Mouse (Mus musculus): ENCODE data around the gene Dnpep. TPM values are rescaled to one million over a fixed set of nuclear protein-coding genes. Genes with fewer than 3 reads are reported as not detected.

Gene Dnpep
- polyA plus RNA-seq, 1 experiment from 2014 or later, result 157 TPM

DNA sequence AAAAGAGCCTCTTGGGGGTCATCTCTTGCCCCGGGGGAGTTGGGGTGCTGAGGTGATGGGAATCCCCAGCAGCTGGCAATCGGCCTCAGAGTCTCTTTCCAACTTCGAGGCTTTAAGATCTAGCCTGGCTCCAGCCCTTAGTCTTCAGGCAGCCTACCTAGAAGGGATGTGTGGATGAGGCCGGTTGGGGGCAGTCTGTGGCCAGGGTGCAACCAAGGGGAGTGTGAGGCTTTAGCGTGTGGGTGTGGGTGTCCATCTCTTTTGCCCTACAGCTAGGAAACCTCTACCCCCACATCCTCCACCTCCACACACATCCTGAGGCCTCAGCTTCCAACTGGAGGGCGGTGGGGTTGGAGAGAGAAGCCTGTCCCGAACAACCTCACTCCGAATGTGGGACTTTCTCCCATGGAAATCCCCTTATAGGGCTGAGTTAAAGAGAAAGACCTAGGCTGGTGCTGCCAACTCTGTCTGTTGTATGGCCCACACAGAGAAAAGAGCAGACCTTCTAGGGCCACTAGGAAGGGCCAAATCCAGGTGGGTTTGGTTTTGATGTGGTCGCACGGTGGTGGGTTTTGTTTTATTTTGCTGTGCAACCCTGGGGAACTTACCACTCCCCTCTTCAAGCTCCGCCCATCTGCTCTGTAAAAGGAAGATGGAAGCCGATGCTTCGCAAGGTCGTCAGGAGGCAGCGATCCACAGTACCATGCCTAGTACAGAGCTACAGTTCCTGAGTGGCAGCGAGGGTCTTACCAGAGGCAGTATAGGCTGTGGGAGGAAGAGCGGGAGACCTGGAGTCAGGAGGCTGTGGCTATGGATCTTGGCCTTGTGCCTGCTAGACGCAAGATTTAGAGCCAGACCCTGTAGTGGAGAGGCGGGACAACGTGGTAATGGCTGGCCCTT lies 27.5 kb upstream of the Dnpep start:
- no peak for DNase-seq (ENCODE audit: low spot score)
- Histone ChIP-seq H3K27ac (replicated peaks) (peak overlapping the region; percentile 83), H3K9me3 (replicated peaks) (no peaks in the 10 kb centered on the region), H3K4me3 (peak overlapping the region; percentile 33), H3K36me3 (no peaks in the 10 kb centered on the region), H3K27me3 (ENCODE audit: low read depth, poor library complexity, severe bottlenecking) (peaks cover 18% of the 10 kb centered on the region), H3K4me1 (peaks cover 53% of the 10 kb centered on the region)
- WGBS, result 24% methylated on average over 20 of the region's 20 CpGs

DNA sequence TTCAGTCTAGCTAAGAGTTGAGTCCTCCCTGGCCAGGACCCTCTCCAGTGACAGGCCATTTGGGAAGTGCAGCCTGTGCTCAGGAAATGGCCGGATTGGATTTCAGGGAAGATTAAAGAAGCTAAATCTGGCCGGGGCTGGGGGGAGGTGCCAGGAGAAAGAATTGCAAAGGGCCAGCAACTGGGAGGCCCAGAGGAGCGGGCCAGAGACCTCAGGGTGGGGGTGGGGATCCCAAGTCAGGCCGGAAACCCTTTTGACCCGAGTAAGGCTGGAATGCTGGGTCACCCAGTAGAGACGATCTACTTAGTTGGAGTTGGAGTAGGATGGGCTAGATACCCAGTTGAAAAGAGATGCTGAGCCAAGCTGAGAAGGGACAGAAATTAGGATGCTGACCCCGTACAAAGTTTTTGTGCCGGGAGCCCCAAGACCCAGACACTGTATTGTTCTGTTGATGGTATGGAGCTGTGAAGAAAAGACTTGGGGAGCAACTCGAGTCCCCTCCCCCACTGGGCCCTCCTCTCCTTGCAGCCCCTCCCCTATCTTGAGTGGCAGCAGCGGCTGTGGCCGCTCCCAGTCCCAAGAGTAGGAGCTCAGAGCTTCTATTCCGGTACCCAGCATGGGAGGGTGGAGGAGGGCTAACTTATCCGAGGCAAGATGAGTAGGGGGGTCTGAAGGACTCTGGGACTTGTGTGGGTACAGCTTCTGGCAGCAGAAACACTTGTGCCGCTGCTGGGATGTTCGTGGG lies 26.7 kb upstream of the Dnpep start:
- Histone ChIP-seq H3K9me3 (replicated peaks) (no peaks in the 10 kb centered on the region), H3K27me3 (ENCODE audit: low read depth, poor library complexity, severe bottlenecking) (peaks cover 22% of the 10 kb centered on the region), H3K36me3 (no peaks in the 10 kb centered on the region), H3K4me1 (peaks cover 55% of the 10 kb centered on the region), H3K27ac (replicated peaks) (peak overlapping the region; percentile 83), H3K4me3 (peak overlapping the region; percentile 33)
- WGBS, result 3% methylated on average over 15 of the region's 15 CpGs
- DNase-seq (ENCODE audit: low spot score), result peak; percentile 75

DNA sequence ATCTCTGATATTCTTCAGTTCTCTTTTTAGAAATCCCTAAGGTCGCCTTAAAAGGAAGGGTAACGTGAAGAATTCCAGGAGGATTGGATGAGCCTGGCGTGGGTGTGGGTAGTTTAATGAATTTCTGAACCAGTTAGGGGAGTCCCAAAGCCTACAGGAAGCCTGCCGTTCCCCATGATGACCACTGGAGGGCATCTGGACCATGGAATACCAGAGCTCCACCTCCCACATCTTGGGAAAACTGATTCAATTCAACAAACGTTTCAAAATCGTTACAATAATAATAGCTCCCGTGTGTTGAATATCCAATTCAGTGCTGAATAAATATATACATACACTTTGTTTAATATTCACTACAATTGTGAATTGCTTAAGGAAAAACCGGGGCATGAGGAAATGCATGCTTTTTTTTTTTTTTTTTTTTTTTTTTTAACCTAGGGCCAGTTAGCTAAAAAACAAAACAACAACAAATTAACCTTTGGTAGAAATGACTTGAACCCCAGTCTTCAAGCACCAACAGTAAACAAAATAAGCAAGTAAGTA lies 25.2 kb upstream of the Dnpep start:
- Histone ChIP-seq H3K27ac (replicated peaks) (no peak overlapping the region), H3K4me3 (no peak overlapping the region), H3K27me3 (ENCODE audit: low read depth, poor library complexity, severe bottlenecking) (peaks cover 28% of the 10 kb centered on the region), H3K9me3 (replicated peaks) (no peaks in the 10 kb centered on the region), H3K36me3 (no peaks in the 10 kb centered on the region), H3K4me1 (peaks cover 65% of the 10 kb centered on the region)
- peak; percentile 62 for DNase-seq (ENCODE audit: low spot score)
- WGBS, result 2% methylated on average over 8 of the region's 8 CpGs

DNA sequence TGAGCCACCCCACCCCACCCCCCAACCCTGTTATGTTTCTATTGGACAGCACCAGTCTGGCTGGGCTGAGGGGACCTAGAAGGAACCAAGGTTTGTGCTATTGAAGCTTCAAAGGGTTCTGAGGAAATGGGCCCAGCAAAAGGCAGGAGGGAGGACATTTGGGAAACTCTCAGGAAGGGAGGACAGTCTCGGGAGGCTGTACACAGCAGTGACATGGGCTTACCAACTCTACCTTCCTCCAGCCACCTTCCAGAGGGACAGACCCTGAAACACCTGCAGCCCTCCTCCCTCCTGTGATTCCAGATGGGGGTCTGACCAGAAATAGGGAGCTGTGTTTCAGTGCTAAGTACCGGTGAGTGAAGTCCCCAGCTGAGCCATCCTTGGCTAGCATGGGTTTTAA lies 22.7 kb upstream of the Dnpep start:
- no peak for DNase-seq (ENCODE audit: low spot score)
- peaks cover 65% of the 10 kb centered on the region for H3K4me1 ChIP-seq
- H3K27ac ChIP-seq (replicated peaks), result no peak overlapping the region
- WGBS, result 54% methylated on average over 2 of the region's 2 CpGs
- no peaks in the 10 kb centered on the region for H3K9me3 ChIP-seq (replicated peaks)
- no peak overlapping the region for H3K4me3 ChIP-seq
- peaks cover 20% of the 10 kb centered on the region for H3K27me3 ChIP-seq (ENCODE audit: low read depth, poor library complexity, severe bottlenecking)
- no peaks in the 10 kb centered on the region for H3K36me3 ChIP-seq

DNA sequence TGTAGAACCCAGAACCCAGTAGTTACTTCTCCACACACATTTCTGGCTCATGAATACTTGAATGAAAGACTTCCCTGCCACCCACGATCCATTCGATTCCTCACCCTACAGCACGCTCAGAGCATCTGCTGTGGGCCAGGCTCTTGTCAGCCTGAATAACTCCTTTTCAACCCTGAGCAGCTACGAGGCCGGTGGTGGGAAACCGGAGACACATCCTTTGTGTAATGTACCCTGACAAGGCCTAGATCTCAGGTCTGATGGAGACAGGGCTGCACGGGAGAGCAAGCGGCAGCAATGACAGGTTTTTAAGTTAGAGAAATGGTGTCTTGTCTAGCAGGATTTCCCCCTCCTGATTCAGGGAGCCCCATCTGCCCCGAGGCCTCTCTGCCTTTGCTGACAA lies 21.5 kb upstream of the Dnpep start:
- Histone ChIP-seq H3K4me3 (no peak overlapping the region), H3K27ac (replicated peaks) (peak overlapping the region; percentile 67), H3K9me3 (replicated peaks) (no peaks in the 10 kb centered on the region), H3K4me1 (peaks cover 53% of the 10 kb centered on the region), H3K27me3 (ENCODE audit: low read depth, poor library complexity, severe bottlenecking) (peaks cover 18% of the 10 kb centered on the region; the same call in 1 of the 2 replicates), H3K36me3 (no peaks in the 10 kb centered on the region)
- no peak for DNase-seq (ENCODE audit: low spot score)
- WGBS, result 58% methylated on average over 9 of the region's 9 CpGs

DNA sequence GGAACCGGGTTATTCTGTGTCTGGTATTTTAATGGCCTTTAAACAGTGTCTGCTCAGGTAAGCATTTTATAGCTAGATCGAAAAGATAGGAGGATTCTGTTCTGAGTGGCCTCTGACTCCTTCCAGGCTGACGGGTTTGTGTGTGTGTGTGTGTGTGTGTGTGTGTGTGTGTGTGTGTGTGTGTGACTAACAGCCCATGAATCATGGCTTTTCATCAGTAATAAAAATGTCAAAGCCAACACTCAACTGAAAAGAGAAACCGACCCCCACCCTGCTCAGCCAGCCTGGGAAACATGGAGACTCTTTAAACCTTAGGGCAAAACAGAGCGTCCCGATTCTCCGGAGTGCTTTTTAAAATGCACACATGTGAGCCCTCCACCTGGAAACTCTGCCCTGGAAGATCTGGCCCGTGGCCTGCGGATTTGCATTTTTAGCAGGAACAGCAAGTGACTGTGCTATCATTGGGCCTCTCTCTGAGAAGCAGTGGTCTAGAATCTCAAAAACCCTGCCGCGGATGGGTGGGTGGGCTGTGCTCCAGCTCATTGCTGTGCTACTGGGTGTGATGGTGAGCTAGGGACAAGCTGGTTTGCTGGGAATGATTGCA lies 20.4 kb upstream of the Dnpep start:
- Histone ChIP-seq H3K4me1 (peaks cover 42% of the 10 kb centered on the region), H3K27ac (replicated peaks) (peak overlapping the region; percentile 67)

DNA sequence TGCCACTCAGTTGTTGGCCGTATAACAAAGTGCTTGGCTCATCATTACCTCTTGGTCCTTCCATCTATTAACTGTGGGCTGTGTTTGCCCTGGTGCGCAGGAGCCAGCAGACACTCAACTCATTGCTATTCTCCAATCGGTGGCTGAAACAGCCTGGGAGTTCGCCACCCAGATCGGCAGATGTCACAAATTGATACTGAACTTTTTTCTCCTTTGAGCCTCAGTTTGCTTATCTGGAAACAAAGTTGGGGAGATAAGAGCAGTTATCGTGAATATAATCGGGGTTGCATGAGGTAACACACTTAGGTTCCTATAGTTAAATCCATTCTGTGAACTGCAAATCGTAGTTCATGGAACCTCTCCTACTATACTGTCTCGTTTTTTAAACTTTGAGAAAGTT lies 19.3 kb upstream of the Dnpep start:
- Histone ChIP-seq H3K4me3 (no peak overlapping the region), H3K4me1 (peaks cover 37% of the 10 kb centered on the region), H3K27me3 (ENCODE audit: low read depth, poor library complexity, severe bottlenecking) (peaks cover 14% of the 10 kb centered on the region; the same call in 1 of the 2 replicates), H3K36me3 (no peaks in the 10 kb centered on the region), H3K27ac (replicated peaks) (no peak overlapping the region), H3K9me3 (replicated peaks) (no peaks in the 10 kb centered on the region)
- 88% methylated on average over 9 of the region's 9 CpGs for WGBS
- no peak for DNase-seq (ENCODE audit: low spot score)

More for the DNA sequence above, 20.4 kb upstream of the Dnpep start:
- no peak overlapping the region for H3K4me3 ChIP-seq
- 41% methylated on average over 11 of the region's 11 CpGs for WGBS
- DNase-seq (ENCODE audit: low spot score), result no peak
- no peaks in the 10 kb centered on the region for H3K36me3 ChIP-seq
- no peaks in the 10 kb centered on the region for H3K9me3 ChIP-seq (replicated peaks)
- peaks cover 14% of the 10 kb centered on the region; the same call in 1 of the 2 replicates for H3K27me3 ChIP-seq (ENCODE audit: low read depth, poor library complexity, severe bottlenecking)

DNA sequence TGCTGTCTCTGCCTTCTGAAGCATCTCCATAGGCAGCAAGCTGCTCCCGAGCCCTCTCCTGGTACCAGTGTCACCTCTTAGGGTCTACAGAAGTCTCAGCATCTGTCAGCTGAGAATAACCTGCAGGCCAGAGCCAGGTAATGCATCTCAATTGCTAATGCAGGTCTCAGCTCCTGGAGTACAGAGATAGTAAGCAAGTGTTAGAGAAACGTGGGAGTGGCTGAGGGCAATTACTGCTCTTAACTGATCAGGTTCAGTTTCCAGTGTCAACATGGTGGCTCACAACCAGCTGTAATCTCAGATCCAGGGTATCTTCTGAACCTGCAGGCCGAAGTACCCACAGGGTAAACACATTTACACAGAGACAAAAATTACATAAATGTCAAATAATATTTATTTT lies 18.7 kb upstream of the Dnpep start:
- Histone ChIP-seq H3K9me3 (replicated peaks) (no peaks in the 10 kb centered on the region), H3K4me3 (no peak overlapping the region), H3K27ac (replicated peaks) (no peak overlapping the region), H3K27me3 (ENCODE audit: low read depth, poor library complexity, severe bottlenecking) (peaks cover 14% of the 10 kb centered on the region; the same call in 1 of the 2 replicates), H3K36me3 (no peaks in the 10 kb centered on the region), H3K4me1 (peaks cover 30% of the 10 kb centered on the region)
- 80% methylated on average over 3 of the region's 3 CpGs for WGBS
- DNase-seq (ENCODE audit: low spot score), result no peak

DNA sequence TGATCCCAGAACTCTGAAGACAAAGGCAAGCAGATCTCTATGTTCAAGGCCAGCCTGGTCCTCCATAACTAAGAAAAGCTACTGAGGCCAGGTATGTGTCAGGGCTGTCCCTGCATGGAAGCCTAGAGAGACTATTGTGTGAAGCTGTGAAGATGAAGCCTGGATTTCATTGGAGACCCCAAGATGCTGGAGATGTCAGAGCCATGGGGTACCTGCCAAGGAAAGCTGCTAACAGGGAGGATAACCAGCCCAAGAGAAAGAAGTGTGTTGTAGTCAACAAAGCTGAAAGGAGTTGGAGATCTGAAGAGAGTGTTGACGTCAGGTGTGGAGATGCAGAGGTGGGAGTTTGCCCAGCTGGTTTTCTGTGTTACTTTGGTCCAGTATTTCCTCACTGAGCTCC lies 13.5 kb upstream of the Dnpep start:
- H3K27ac ChIP-seq (replicated peaks), result no peak overlapping the region
- H3K36me3 ChIP-seq, result no peaks in the 10 kb centered on the region
- peaks cover 5% of the 10 kb centered on the region for H3K9me3 ChIP-seq (replicated peaks)
- no peaks in the 10 kb centered on the region for H3K4me1 ChIP-seq
- no peak overlapping the region for H3K4me3 ChIP-seq
- WGBS, result 79% methylated on average over 1 of the region's 1 CpGs
- no peak for DNase-seq (ENCODE audit: low spot score)
- no peaks in the 10 kb centered on the region for H3K27me3 ChIP-seq (ENCODE audit: low read depth, poor library complexity, severe bottlenecking)

DNA sequence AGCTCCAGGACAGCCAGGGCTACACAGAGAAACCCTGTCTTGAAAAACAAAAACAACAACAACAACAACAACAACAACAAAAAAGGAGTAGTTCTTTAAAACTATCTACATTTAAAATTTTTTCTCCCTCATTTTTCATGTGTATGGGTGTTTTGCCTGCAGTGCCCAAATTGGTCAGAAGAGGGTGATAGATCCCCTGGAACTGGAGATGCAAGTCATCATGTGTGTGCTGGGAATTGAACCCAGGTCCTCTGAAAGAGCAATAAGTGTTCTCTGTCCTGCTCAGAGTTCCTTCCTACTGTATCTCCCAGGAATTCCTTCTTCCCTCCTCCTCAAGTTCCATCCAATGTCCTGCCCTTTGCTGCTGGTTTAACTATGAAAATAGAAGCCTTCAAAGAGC lies 9.7 kb upstream of the Dnpep start:
- Histone ChIP-seq H3K36me3 (no peaks in the 10 kb centered on the region), H3K27ac (replicated peaks) (no peak overlapping the region), H3K9me3 (replicated peaks) (peaks cover 5% of the 10 kb centered on the region), H3K4me1 (no peaks in the 10 kb centered on the region), H3K4me3 (no peak overlapping the region), H3K27me3 (ENCODE audit: low read depth, poor library complexity, severe bottlenecking) (no peaks in the 10 kb centered on the region)
- no peak for DNase-seq (ENCODE audit: low spot score)

DNA sequence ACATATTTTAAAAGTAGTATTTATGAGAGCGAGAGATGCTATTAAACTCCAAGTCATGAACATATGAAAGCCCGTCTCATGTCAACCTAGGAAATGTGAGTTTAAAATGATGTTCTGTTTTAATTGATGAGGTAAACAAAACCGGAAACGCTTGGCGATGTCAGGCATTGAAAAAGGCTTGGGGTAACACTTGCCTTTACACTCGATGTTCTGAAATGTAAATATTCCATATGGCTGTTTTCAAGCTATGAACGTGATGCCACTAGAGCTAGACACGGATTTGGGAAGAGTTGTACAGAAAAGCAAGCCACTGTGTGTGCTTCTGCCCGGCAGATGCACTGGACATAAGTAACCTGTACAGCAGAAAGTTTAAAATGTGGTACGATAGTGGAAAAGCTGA lies 1.4 kb upstream of the Dnpep start:
- 91% methylated on average over 10 of the region's 10 CpGs for WGBS
- H3K36me3 ChIP-seq, result peaks cover 16% of the 10 kb centered on the region
- H3K4me3 ChIP-seq, result no peak overlapping the region
- H3K27me3 ChIP-seq (ENCODE audit: low read depth, poor library complexity, severe bottlenecking), result no peaks in the 10 kb centered on the region
- DNase-seq (ENCODE audit: low spot score), result no peak
- no peaks in the 10 kb centered on the region for H3K9me3 ChIP-seq (replicated peaks)
- H3K27ac ChIP-seq (replicated peaks), result no peak overlapping the region
- peaks cover 14% of the 10 kb centered on the region for H3K4me1 ChIP-seq

DNA sequence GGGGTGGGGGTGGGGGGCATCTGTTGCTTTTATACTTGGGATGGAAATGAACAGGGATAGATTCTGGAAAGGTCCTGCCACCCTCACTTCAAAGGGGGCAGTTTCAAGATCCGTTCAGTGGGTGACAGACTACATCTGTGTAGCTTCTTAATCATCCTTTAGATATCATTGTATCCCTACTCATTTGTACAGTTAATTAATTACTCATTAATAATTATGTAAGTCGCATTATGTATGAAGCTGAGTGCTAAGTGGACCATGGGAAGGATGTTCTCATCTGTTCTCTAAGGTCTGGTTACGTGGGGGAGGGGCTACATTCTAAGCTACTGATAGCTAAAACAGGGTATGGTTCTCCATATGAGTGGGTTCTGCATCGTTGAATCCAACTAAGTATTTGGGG lies 946 bp upstream of the Dnpep start:
- WGBS, result 95% methylated on average over 4 of the region's 4 CpGs

More for the DNA sequence above, 946 bp upstream of the Dnpep start:
- no peaks in the 10 kb centered on the region for H3K27me3 ChIP-seq (ENCODE audit: low read depth, poor library complexity, severe bottlenecking)
- no peaks in the 10 kb centered on the region for H3K9me3 ChIP-seq (replicated peaks)
- DNase-seq (ENCODE audit: low spot score), result no peak
- H3K4me1 ChIP-seq, result peaks cover 14% of the 10 kb centered on the region
- H3K4me3 ChIP-seq, result no peak overlapping the region
- no peak overlapping the region for H3K27ac ChIP-seq (replicated peaks)
- H3K36me3 ChIP-seq, result peaks cover 20% of the 10 kb centered on the region
